Mouse (Mus musculus) C2C12 (cell line): ENCODE measurements at regions not wholly inside any gene's neighbourhood (a gene's known extent, or its start where the extent isn't known, plus 50 kb on each side); places are given as distances from the start of the nearest gene placed in this dataset.

ENCODE experiments used
- CTCF ChIP-seq: IDR thresholded peaks from one replicate; pipeline ENCODE4 v1.5.1; 2011; ENCODE audit not compliant: control insufficient read depth, insufficient read depth, insufficient read length
- MYOD1 ChIP-seq: IDR thresholded peaks from one replicate; pipeline ENCODE4 v1.6.1; 2011; ENCODE audit warnings: low read depth; ENCODE audit not compliant: control insufficient read depth, insufficient read length

GRCm38 (mm10) chr14:105630867-105631680, 265.5 kb downstream of the Spry2 start:
- TF ChIP-seq CTCF (no peak), MYOD1 (no peak)
